Mouse (Mus musculus) bone marrow, adult 2 months (tissue): ENCODE data around the gene Nfe2l2. TPM values are rescaled to one million over a fixed set of nuclear protein-coding genes. Genes with fewer than 3 reads are reported as not detected.
A peak's percentile ranks its signal among the peaks of the same experiment; 100 is the strongest.
"Not testable (repeated sequence)": the region's sequence is repeated elsewhere in the genome, so short reads cannot be mapped to it uniquely, and the experiment has no call there.

ENCODE experiments used
- H3K27ac ChIP-seq: fragments of 200-500 bp; 2 replicates; pipeline ENCODE4 v1.5.1; 2012; ENCODE audit warnings: low read depth, mild to moderate bottlenecking, control low read depth, inconsistent platforms, low read length; ENCODE audit not compliant: control insufficient read depth, poor library complexity, insufficient read depth
- H3K4me1 ChIP-seq: fragments of 200-500 bp; 2 replicates; pipeline ENCODE4 v1.6.1; 2011; ENCODE audit warnings: low read length; ENCODE audit not compliant: control insufficient read depth, insufficient read depth
- H3K4me3 ChIP-seq: fragments of 200-500 bp; replicated peaks from 2 replicates; pipeline ENCODE3; 2011; ENCODE audit warnings: mild to moderate bottlenecking, low read depth, low read length, control low read depth; ENCODE audit not compliant: control insufficient read depth
- CTCF ChIP-seq: fragments of 200-500 bp; IDR thresholded peaks from 2 replicates; pipeline ENCODE4 v1.5.1; 2011; ENCODE audit warnings: low read length, control low read depth; ENCODE audit not compliant: control insufficient read depth, insufficient read depth
- POLR2A ChIP-seq: fragments of 200-500 bp; IDR thresholded peaks from 2 replicates; pipeline ENCODE4 v1.6.1; 2011; ENCODE audit warnings: low read depth, mild to moderate bottlenecking, control low read depth, low read length, borderline replicate concordance; ENCODE audit not compliant: control insufficient read depth
- WGBS: fragments of 180-500 bp; shearing (Covaris S2); methylation state at CpG from one replicate; pipeline ENCODE4 v1.1.7; 2018; 5-methylcytosine and 5-hydroxymethylcytosine counted together
- polyA plus RNA-seq: library from polyadenylated mRNA; stranded (reverse); fragments of >200 nt; gene quantifications from 2 replicates; pipeline ENCODE4 v1.2.4, GENCODE M21; 2011; ENCODE audit warnings: low replicate concordance; ENCODE audit not compliant: missing spikeins, insufficient read depth, insufficient read length

The Nfe2l2 gene
- polyA plus RNA-seq, 1 experiment = 54.5 TPM

GRCm38 (mm10) chr2:75654679-75655078 lies 49.8 kb downstream of the Nfe2l2 start:
- Histone ChIP-seq H3K4me3 (no peak overlapping the region), H3K4me1 (no peaks in the 10 kb centered on the region), H3K27ac (no peak overlapping the region)
- WGBS = 92% methylated on average over 1 of the region's 1 CpGs
- TF ChIP-seq POLR2A (no peak), CTCF (no peak)

GRCm38 (mm10) chr2:75653150-75653549 lies 51.3 kb downstream of the Nfe2l2 start:
- Histone ChIP-seq H3K4me3 (no peak overlapping the region), H3K4me1 (no peaks in the 10 kb centered on the region), H3K27ac (no peak overlapping the region)
- no peak for TF ChIP-seq CTCF
- no peak for TF ChIP-seq POLR2A

- WGBS = 49% methylated on average over 1 of the region's 1 CpGs
- H3K27ac ChIP-seq = no peak overlapping the region
- TF ChIP-seq CTCF (no peak), POLR2A (no peak)
Measured at GRCm38 (mm10) chr2:75650437-75650836, 54.0 kb downstream of the Nfe2l2 start.

GRCm38 (mm10) chr2:75645251-75645650 lies 59.2 kb downstream of the Nfe2l2 start:
- H3K4me3 ChIP-seq = no peak overlapping the region
- WGBS = 94% methylated on average over 12 of the region's 12 CpGs
- TF ChIP-seq POLR2A (no peak), CTCF (no peak)
- H3K27ac ChIP-seq = no peak overlapping the region
- H3K4me1 ChIP-seq = no peaks in the 10 kb centered on the region; the same call in 1 of the 2 replicates

More at GRCm38 (mm10) chr2:75650437-75650836, 54.0 kb downstream of the Nfe2l2 start:
- Histone ChIP-seq H3K4me3 (no peak overlapping the region), H3K4me1 (no peaks in the 10 kb centered on the region)

- TF ChIP-seq POLR2A = no peak
- TF ChIP-seq CTCF = no peak
- 87% methylated on average over 6 of the region's 6 CpGs for WGBS
- Histone ChIP-seq H3K4me3 (no peak overlapping the region), H3K27ac (no peak overlapping the region), H3K4me1 (no peaks in the 10 kb centered on the region; the same call in 1 of the 2 replicates)
Measured at GRCm38 (mm10) chr2:75643950-75644349, 60.5 kb downstream of the Nfe2l2 start.

GRCm38 (mm10) chr2:75642795-75643550 lies 61.5 kb downstream of the Nfe2l2 start:
- no peak for TF ChIP-seq POLR2A
- TF ChIP-seq CTCF = no peak
- no peak overlapping the region for H3K27ac ChIP-seq

GRCm38 (mm10) chr2:75642312-75642711 lies 62.1 kb downstream of the Nfe2l2 start:
- not testable (repeated sequence) for H3K4me1 ChIP-seq, H3K27ac ChIP-seq, H3K4me3 ChIP-seq
- WGBS = 58% methylated on average over 4 of the region's 4 CpGs

More at GRCm38 (mm10) chr2:75642795-75643550, 61.5 kb downstream of the Nfe2l2 start:
- Histone ChIP-seq H3K4me3 (no peak overlapping the region), H3K4me1 (no peaks in the 10 kb centered on the region; the same call in 1 of the 2 replicates)
- WGBS = 84% methylated on average over 8 of the region's 8 CpGs

- WGBS = 7% methylated on average over 11 of the region's 12 CpGs
- H3K27ac ChIP-seq = 0 out of 2 replicates have a peak overlapping the region, but pooled peaks have one; percentile 39
- not testable (repeated sequence) for H3K4me3 ChIP-seq, H3K4me1 ChIP-seq
Measured at GRCm38 (mm10) chr2:75639535-75639934, 64.9 kb downstream of the Nfe2l2 start.

GRCm38 (mm10) chr2:75637822-75638221 lies 66.6 kb downstream of the Nfe2l2 start:
- peak overlapping the region; percentile 69 for H3K27ac ChIP-seq
- H3K4me1 ChIP-seq, H3K4me3 ChIP-seq: not testable (repeated sequence)
- 74% methylated on average over 6 of the region's 6 CpGs for WGBS
